Mouse (Mus musculus) bone marrow macrophage, adult 2 months (primary cell): Measurements from ENCODE around the gene Asah2.

Source experiments
- CTCF ChIP-seq: IDR thresholded peaks from 2 replicates; pipeline ENCODE4 v1.5.1; 2012; ENCODE audit warnings: low read depth, mild to moderate bottlenecking, low read length, moderate library complexity
- POLR2A ChIP-seq: IDR thresholded peaks from 2 replicates; pipeline ENCODE4 v1.6.1; 2012; ENCODE audit warnings: mild to moderate bottlenecking, low read depth, low read length, borderline replicate concordance

- TF ChIP-seq POLR2A (no peak), CTCF (no peak)
These were observed 89.4 kb downstream of the Asah2 start for GRCm38 (mm10) chr19:32018585-32018984.
